Mouse (Mus musculus) thymus, adult 2 months (tissue): Measurements from ENCODE around the gene Mecr. TPM values are rescaled to one million over a fixed set of nuclear protein-coding genes. Genes with fewer than 3 reads are reported as not detected.
A peak's percentile ranks its signal among the peaks of the same experiment; 100 is the strongest.

Source experiments
- DNase-seq: peaks from one replicate; pipeline ENCODE4 v3.0.0; 2021
- H3K27ac ChIP-seq: fragments of 200-500 bp; 2 replicates; pipeline ENCODE4 v1.5.1; 2012; ENCODE audit warnings: low read length, control low read depth; ENCODE audit not compliant: control insufficient read depth, insufficient read depth
- H3K27me3 ChIP-seq: fragments of 200-500 bp; 2 replicates; pipeline ENCODE4 v1.6.1; 2012; ENCODE audit warnings: mild to moderate bottlenecking, low read length, moderate library complexity, mixed read lengths; ENCODE audit not compliant: control insufficient read depth, insufficient read depth
- H3K36me3 ChIP-seq: fragments of 200-500 bp; 2 replicates; pipeline ENCODE4 v1.6.1; 2012; ENCODE audit warnings: mild to moderate bottlenecking, low read length, moderate library complexity; ENCODE audit not compliant: control insufficient read depth, insufficient read depth
- H3K4me1 ChIP-seq: fragments of 200-500 bp; replicated peaks from 2 replicates; pipeline ENCODE4 v1.6.1; 2012; ENCODE audit warnings: low read length; ENCODE audit not compliant: control insufficient read depth, insufficient read depth
- H3K4me3 ChIP-seq: fragments of 200-500 bp; 2 replicates; pipeline ENCODE4 v1.5.1; 2012; ENCODE audit warnings: mild to moderate bottlenecking, low read length, control low read depth, moderate library complexity; ENCODE audit not compliant: control insufficient read depth, insufficient read depth
- CTCF ChIP-seq: fragments of 200-500 bp; IDR thresholded peaks from 2 replicates; pipeline ENCODE4 v1.5.1; 2012; ENCODE audit warnings: mild to moderate bottlenecking, control low read depth, low read length, moderate library complexity, borderline replicate concordance; ENCODE audit not compliant: control insufficient read depth, poor library complexity, insufficient read depth; ENCODE audit errors: extremely low read depth
- POLR2A ChIP-seq: fragments of 200-500 bp; IDR thresholded peaks from 2 replicates; pipeline ENCODE4 v1.6.1; 2012; ENCODE audit warnings: mild to moderate bottlenecking, low read length, control low read depth, moderate library complexity; ENCODE audit not compliant: control insufficient read depth, poor library complexity, insufficient read depth; ENCODE audit errors: extremely low read depth
- WGBS: fragments of 180-500 bp; shearing (Covaris S2); methylation state at CpG from one replicate; pipeline ENCODE4 v1.1.7; 2018; 5-methylcytosine and 5-hydroxymethylcytosine counted together
- polyA plus RNA-seq: library from polyadenylated mRNA; depleted of rRNA; stranded (reverse); fragments of >200 nt; gene quantifications from 2 replicates; pipeline ENCODE4 v1.2.3, GENCODE M21; 2012; rRNA removed

The Mecr gene
- polyA plus RNA-seq, 1 experiment, result 26.4 TPM

- H3K4me3 ChIP-seq, result no peak overlapping the region
- H3K27ac ChIP-seq, result no peak overlapping the region
- DNase-seq, result peak; percentile 76
- H3K36me3 ChIP-seq, result no peaks in the 10 kb centered on the region
- 9% methylated on average over 15 of the region's 15 CpGs for WGBS
- H3K27me3 ChIP-seq, result peaks cover 7% of the 10 kb centered on the region; the same call in 1 of the 2 replicates
- no peak for TF ChIP-seq POLR2A
- peak; percentile 92; the same call in 1 of the 2 replicates for TF ChIP-seq CTCF
- H3K4me1 ChIP-seq, result peaks cover 5% of the 10 kb centered on the region; the same call in 1 of the 2 replicates
Observed at GRCm38 (mm10) chr4:131916425-131916824, 73.2 kb downstream of the Mecr start.

- 34% methylated on average over 10 of the region's 10 CpGs for WGBS
- peaks cover 10% of the 10 kb centered on the region; the same call in 1 of the 2 replicates for H3K4me1 ChIP-seq
- no peak overlapping the region for H3K27ac ChIP-seq
- no peaks in the 10 kb centered on the region for H3K36me3 ChIP-seq
- DNase-seq, result no peak
- TF ChIP-seq POLR2A (no peak), CTCF (no peak)
- peaks cover 7% of the 10 kb centered on the region; the same call in 1 of the 2 replicates for H3K27me3 ChIP-seq
- no peak overlapping the region for H3K4me3 ChIP-seq
Observed at GRCm38 (mm10) chr4:131917010-131917555, 73.8 kb downstream of the Mecr start.

Other genes with a start within 250 kb of the Mecr start
- gene Ptpru, start 5.2 kb upstream of the Mecr start, polyA plus RNA-seq, result 1.4 and 1.6 TPM in 2 replicates
- gene Srsf4, start 30.1 kb downstream of the Mecr start, polyA plus RNA-seq, result 76.8 and 90.4 TPM in 2 replicates
- 4.9 and 6.0 TPM in 2 replicates for gene Tmem200b, start 78.3 kb downstream of the Mecr start, polyA plus RNA-seq
- 0.07 and 0.10 TPM in 2 replicates for gene Gm10300, start 231.2 kb downstream of the Mecr start, polyA plus RNA-seq
- gene Epb41, start 231.9 kb downstream of the Mecr start, polyA plus RNA-seq, result 103 and 119 TPM in 2 replicates